Mouse (Mus musculus) embryo, embryonic 11.5 days (tissue): ENCODE measurements around the gene Ccdc113.
"Not testable (repeated sequence)": the region's sequence is repeated elsewhere in the genome, so short reads cannot be mapped to it uniquely, and the experiment has no call there.

Source experiments
- DNase-seq: peaks from one replicate; pipeline ENCODE4 v3.0.0-alpha.2; 2012; ENCODE audit warnings: low read depth, low spot score

The Ccdc113 gene

GRCm38 (mm10) chr8:95602168-95602567 lies 68.3 kb downstream of the Ccdc113 start:
- DNase-seq, result no peak

DNA sequence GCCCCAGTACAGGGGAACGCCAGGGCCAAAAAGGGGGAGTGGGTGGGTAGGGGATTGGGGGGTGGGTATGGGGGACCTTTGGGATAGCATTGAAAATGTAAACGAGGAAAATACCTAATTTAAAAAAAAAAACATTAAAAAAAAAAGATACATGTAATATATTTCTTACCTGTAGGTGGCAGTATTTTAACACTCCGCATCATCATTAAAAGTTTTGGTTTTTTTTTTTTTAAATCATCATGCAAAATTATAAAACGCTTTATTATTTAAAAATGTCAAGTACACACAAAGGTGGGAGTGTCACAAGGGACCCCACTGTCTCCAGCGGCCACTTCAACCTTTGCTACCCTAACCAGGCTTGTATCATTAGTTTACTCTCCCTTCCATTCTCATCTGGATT lies 72.6 kb downstream of the Ccdc113 start:
- not testable (repeated sequence) for DNase-seq

DNA sequence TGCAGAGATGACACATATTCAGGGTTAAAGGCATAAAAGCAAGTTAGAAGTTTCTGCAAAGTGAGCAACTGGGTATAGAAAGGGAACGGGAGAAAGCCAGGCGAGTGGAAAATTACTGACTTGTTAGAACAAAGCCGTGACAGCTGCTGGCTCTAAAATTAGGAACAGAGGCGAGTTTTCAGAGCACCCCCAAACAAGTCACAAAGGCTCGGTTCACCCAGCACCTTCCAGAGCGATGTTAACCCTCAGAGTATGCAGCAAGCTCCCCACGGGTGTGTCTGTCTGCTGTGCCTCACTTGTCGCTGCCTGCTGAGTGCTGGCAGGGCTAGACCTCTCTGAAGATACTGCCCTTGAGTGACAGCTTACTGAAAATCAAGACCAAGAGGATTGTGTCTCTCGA lies 73.3 kb downstream of the Ccdc113 start:
- no peak for DNase-seq
